Mouse (Mus musculus): ENCODE measurements at regions not wholly inside any gene's neighbourhood (a gene's known extent, or its start where the extent isn't known, plus 50 kb on each side); places are given as distances from the start of the nearest gene placed in this dataset.

- H3K27ac ChIP-seq: no peak overlapping the region
- H3K4me1 ChIP-seq: no peaks in the 10 kb centered on the region
- H3K9me3 ChIP-seq: no peaks in the 10 kb centered on the region
- 48% methylated on average over 4 of the region's 4 CpGs for WGBS
- ATAC-seq (ENCODE audit: low FRiP score, low read depth): no peak
- no peaks in the 10 kb centered on the region for H3K36me3 ChIP-seq
- no peak overlapping the region for H3K4me3 ChIP-seq
- no peak overlapping the region for H3K4me2 ChIP-seq (replicated peaks)
- no peak overlapping the region for H3K9ac ChIP-seq
- H3K27me3 ChIP-seq (replicated peaks): no peaks in the 10 kb centered on the region
Observed at GRCm38 (mm10) chr16:75291194-75291593, 294.7 kb downstream of the Lipi start.

GRCm38 (mm10) chr16:75287150-75287549 lies 298.7 kb downstream of the Lipi start:
- Histone ChIP-seq H3K27ac (no peak overlapping the region), H3K27me3 (replicated peaks) (no peaks in the 10 kb centered on the region), H3K4me3 (no peak overlapping the region), H3K4me1 (no peaks in the 10 kb centered on the region), H3K9ac (no peak overlapping the region), H3K36me3 (no peaks in the 10 kb centered on the region), H3K9me3 (no peaks in the 10 kb centered on the region), H3K4me2 (replicated peaks) (no peak overlapping the region)
- 92% methylated on average over 1 of the region's 1 CpGs for WGBS
- ATAC-seq (ENCODE audit: low FRiP score, low read depth): no peak

DNA sequence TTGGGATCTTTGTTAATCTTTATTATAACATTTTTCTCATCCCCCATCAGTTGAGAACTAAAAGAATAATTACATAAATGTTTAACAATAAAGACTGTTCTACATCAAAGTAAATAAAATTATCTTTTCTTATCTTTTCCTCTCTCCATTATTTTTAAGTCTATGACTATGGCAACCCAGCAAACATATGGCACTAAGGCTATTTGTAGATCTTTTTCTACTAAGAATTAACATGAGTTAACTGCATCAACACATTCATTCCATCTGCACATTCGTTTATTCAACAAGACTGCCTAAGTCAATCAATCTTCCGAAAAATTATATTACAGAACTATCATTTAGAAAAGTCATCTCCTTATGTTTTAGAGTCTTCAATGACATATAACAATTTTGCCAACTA lies 300.1 kb downstream of the Lipi start:
- H3K9me3 ChIP-seq: no peaks in the 10 kb centered on the region
- H3K27ac ChIP-seq: no peak overlapping the region
- H3K4me1 ChIP-seq: no peaks in the 10 kb centered on the region
- no peak overlapping the region for H3K9ac ChIP-seq
- 87% methylated on average over 2 of the region's 2 CpGs for WGBS
- no peak for ATAC-seq (ENCODE audit: low FRiP score, low read depth)
- H3K4me2 ChIP-seq (replicated peaks): no peak overlapping the region
- H3K4me3 ChIP-seq: no peak overlapping the region
- H3K27me3 ChIP-seq (replicated peaks): no peaks in the 10 kb centered on the region
- no peaks in the 10 kb centered on the region for H3K36me3 ChIP-seq

DNA sequence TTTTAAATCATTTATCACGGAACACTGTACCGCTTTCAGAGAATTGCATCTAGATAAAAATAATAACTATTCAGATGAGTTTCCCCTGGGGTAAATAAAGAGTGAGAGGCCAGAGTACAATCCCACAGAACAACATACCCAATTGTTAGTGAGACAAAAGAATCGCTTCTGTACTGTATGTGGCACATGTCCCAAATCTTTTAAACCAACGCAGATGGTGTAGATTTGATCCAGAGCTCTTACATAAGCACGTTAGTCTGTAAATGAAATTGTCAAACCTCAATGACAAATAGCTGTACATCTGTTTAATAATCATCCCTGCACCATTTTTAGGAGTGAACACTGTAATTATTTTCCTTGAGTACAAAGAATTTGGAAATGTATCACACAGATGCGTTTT lies 322.0 kb downstream of the Lipi start:
- Histone ChIP-seq H3K27me3 (replicated peaks) (no peaks in the 10 kb centered on the region), H3K9ac (no peak overlapping the region), H3K4me3 (no peak overlapping the region), H3K9me3 (no peaks in the 10 kb centered on the region), H3K27ac (no peak overlapping the region), H3K4me2 (replicated peaks) (no peak overlapping the region), H3K36me3 (no peaks in the 10 kb centered on the region), H3K4me1 (no peaks in the 10 kb centered on the region)
- 81% methylated on average over 6 of the region's 6 CpGs for WGBS
- ATAC-seq (ENCODE audit: low FRiP score, low read depth): no peak

DNA sequence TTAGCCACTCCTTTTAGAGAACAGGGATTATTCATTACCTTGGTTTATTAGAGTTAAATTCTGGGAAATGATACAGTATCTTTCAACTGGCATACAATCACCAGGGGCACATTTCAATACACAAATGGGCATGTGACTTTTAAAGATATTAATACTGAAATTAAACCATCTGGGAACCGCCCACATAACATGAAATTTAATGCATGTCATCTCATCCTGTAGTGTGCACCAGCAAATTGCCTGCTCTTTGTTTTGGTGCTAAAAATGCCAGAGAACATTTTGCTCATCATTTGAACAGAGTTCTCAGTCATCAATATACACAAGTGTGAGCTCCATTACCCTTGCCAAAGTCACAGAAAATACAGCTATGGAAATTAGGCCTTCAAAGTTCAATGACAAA lies 330.9 kb downstream of the Lipi start:
- ATAC-seq (ENCODE audit: low FRiP score, low read depth): no peak
- Histone ChIP-seq H3K36me3 (no peaks in the 10 kb centered on the region), H3K9ac (no peak overlapping the region), H3K4me2 (replicated peaks) (no peak overlapping the region), H3K4me1 (no peaks in the 10 kb centered on the region), H3K27ac (no peak overlapping the region), H3K27me3 (replicated peaks) (no peaks in the 10 kb centered on the region), H3K4me3 (no peak overlapping the region), H3K9me3 (no peaks in the 10 kb centered on the region)
- 88% methylated on average over 1 of the region's 1 CpGs for WGBS

DNA sequence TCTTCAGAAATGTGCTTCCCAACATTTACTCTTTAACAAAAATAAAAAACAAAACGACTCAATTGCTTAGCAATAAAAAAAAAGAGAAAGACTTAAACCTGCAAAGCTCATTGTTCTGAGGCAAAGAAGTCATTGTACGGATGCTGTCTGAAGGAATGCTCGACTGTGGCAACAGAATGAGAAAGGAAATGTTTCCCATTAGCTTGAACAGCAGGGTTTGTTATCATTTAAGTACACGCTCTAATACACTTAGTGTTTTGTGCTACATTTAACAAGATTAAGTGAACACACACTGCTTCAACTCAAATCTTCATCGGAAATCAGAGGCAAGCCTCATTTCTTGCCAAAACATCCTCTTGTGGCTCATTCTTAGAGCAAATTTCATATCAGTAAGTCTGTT lies 336.7 kb downstream of the Lipi start:
- H3K4me2 ChIP-seq (replicated peaks): no peak overlapping the region
- H3K9me3 ChIP-seq: no peaks in the 10 kb centered on the region
- no peaks in the 10 kb centered on the region for H3K36me3 ChIP-seq
- ATAC-seq (ENCODE audit: low FRiP score, low read depth): no peak
- no peak overlapping the region for H3K9ac ChIP-seq
- 26% methylated on average over 5 of the region's 5 CpGs for WGBS
- no peak overlapping the region for H3K4me3 ChIP-seq
- no peaks in the 10 kb centered on the region for H3K27me3 ChIP-seq (replicated peaks)
- H3K27ac ChIP-seq: no peak overlapping the region
- no peaks in the 10 kb centered on the region for H3K4me1 ChIP-seq

- Histone ChIP-seq H3K9ac (no peak overlapping the region), H3K4me3 (no peak overlapping the region), H3K4me1 (no peaks in the 10 kb centered on the region), H3K9me3 (no peaks in the 10 kb centered on the region), H3K36me3 (no peaks in the 10 kb centered on the region), H3K27me3 (replicated peaks) (no peaks in the 10 kb centered on the region), H3K27ac (no peak overlapping the region), H3K4me2 (replicated peaks) (no peak overlapping the region)
- ATAC-seq (ENCODE audit: low FRiP score, low read depth): no peak
- WGBS: 83% methylated on average over 2 of the region's 2 CpGs
Observed at GRCm38 (mm10) chr16:75240383-75240782, 345.5 kb downstream of the Lipi start.

DNA sequence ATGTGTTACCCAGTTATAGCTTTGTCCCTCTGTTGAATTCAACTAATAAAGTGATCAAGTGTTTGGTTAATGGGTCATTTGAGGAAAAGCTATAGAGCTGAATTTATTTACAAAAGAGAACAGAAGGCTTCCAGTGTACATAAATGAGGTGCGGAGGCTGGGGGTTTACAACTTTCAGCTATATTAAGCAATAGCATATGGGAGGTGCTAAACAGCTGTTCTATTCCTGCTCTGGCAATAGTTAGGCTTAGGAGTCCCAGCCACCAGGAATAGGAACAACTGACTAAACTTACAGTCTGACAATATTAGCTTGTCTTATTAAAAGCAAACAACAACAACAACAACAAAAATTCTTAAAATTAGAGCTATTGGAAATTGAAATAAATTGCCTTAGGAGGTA lies 353.7 kb downstream of the Lipi start:
- H3K4me1 ChIP-seq: no peaks in the 10 kb centered on the region
- 79% methylated on average over 1 of the region's 1 CpGs for WGBS
- no peaks in the 10 kb centered on the region for H3K9me3 ChIP-seq
- no peaks in the 10 kb centered on the region for H3K36me3 ChIP-seq
- no peaks in the 10 kb centered on the region for H3K27me3 ChIP-seq (replicated peaks)
- H3K4me2 ChIP-seq (replicated peaks): no peak overlapping the region
- H3K9ac ChIP-seq: no peak overlapping the region
- H3K27ac ChIP-seq: no peak overlapping the region
- no peak overlapping the region for H3K4me3 ChIP-seq
- no peak for ATAC-seq (ENCODE audit: low FRiP score, low read depth)

DNA sequence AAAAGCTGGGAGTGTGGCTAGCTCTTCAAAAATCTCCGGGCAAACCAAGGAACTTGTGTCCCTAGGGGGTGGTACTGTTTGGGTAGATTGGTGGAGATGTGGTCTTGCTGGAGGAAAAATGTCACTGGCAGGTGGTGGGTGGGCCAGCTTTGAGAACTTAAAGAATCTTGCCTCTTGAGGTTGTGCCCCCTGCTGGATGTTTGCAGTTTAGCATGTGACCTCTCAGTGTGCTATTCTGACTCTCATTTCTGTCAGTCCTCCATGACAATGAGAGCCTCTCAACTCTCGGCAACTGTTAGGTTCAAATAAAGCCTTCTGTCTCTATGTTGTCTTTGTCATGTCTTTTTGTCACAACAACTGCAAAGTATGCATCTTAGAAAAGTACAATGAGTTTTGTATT lies 392.5 kb downstream of the Lipi start:
- Histone ChIP-seq H3K36me3 (no peaks in the 10 kb centered on the region), H3K9ac (no peak overlapping the region), H3K4me2 (replicated peaks) (no peak overlapping the region), H3K27ac (no peak overlapping the region), H3K4me3 (no peak overlapping the region), H3K9me3 (no peaks in the 10 kb centered on the region), H3K27me3 (replicated peaks) (no peaks in the 10 kb centered on the region), H3K4me1 (no peaks in the 10 kb centered on the region)
- ATAC-seq (ENCODE audit: low FRiP score, low read depth): no peak
- 74% methylated on average over 2 of the region's 2 CpGs for WGBS

- WGBS: 90% methylated on average over 6 of the region's 6 CpGs
Observed at GRCm38 (mm10) chr16:75190316-75190715, 395.5 kb downstream of the Lipi start.

DNA sequence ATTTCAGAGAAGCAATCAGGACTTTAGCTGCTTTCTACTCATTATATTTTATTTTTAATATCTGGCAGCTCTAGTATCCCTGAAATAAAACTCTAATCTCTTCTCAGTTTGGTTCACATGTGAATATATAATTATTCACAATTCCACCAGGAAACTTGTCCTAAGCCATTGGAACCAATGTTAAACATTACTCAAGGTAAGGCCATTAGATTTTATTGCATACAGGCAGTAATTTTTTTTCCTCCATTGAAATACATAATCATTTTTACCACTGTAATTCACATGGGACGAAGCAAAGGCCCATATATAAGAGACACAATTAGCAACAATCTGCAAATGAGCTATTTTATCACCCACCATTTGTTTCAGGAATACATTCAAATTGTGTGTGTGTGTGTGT lies 419.8 kb downstream of the Lipi start:
- Histone ChIP-seq H3K27me3 (replicated peaks) (no peaks in the 10 kb centered on the region), H3K9ac (no peak overlapping the region), H3K9me3 (no peaks in the 10 kb centered on the region), H3K4me2 (replicated peaks) (no peak overlapping the region), H3K4me3 (no peak overlapping the region), H3K4me1 (no peaks in the 10 kb centered on the region), H3K27ac (no peak overlapping the region), H3K36me3 (no peaks in the 10 kb centered on the region)
- no peak for ATAC-seq (ENCODE audit: low FRiP score, low read depth)
- WGBS: 84% methylated on average over 1 of the region's 1 CpGs

More at GRCm38 (mm10) chr16:75190316-75190715, 395.5 kb downstream of the Lipi start:
- H3K9me3 ChIP-seq: no peaks in the 10 kb centered on the region
- no peak overlapping the region for H3K4me2 ChIP-seq (replicated peaks)
- no peaks in the 10 kb centered on the region for H3K4me1 ChIP-seq
- no peak overlapping the region for H3K9ac ChIP-seq
- no peak overlapping the region for H3K27ac ChIP-seq
- no peak overlapping the region for H3K4me3 ChIP-seq
- no peaks in the 10 kb centered on the region for H3K27me3 ChIP-seq (replicated peaks)
- no peak for ATAC-seq (ENCODE audit: low FRiP score, low read depth)
- no peaks in the 10 kb centered on the region for H3K36me3 ChIP-seq

DNA sequence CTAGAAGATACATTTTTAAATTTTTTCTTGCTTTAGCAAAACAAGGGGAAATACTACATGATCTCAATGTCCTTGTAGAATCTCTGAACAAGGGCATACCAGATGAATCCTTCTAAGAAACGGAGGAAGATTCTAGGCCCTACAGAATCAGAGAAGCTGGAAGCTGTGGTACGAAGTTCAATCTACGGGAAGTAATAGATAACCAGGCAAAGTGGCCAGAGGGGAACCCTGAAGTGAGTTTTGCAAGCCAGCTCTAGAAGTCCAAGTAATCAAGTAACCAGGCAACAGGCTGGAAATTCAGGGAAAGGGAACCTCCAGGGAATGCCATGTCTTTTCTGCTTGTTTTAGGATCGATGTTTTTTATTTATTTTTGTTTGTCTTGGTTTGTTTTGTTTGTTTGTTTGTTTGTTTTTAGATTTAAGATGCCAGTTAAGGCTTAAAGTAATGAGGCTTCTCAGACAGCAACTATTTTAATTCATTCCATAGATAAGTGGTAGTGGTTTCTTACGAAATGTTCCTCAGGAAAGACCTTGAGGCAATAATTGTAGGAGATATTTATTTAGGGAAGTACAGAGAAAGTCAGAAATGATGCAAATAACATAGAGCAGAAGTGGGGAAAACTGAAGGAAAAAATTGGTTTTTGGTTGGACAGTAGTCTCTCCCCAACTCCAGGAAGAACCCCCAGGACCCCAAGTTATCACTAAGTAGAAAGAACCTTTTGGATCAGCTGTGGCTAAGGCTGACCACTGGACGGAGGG lies 420.7 kb downstream of the Lipi start:
- Histone ChIP-seq H3K4me2 (replicated peaks) (no peak overlapping the region), H3K36me3 (no peaks in the 10 kb centered on the region), H3K27ac (no peak overlapping the region), H3K9ac (no peak overlapping the region), H3K27me3 (replicated peaks) (no peaks in the 10 kb centered on the region), H3K4me1 (no peaks in the 10 kb centered on the region), H3K4me3 (no peak overlapping the region), H3K9me3 (no peaks in the 10 kb centered on the region)
- ATAC-seq (ENCODE audit: low FRiP score, low read depth): no peak
- 82% methylated on average over 6 of the region's 6 CpGs for WGBS

- Histone ChIP-seq H3K4me3 (no peak overlapping the region), H3K27ac (no peak overlapping the region), H3K9ac (no peak overlapping the region), H3K4me1 (no peaks in the 10 kb centered on the region), H3K27me3 (replicated peaks) (no peaks in the 10 kb centered on the region), H3K36me3 (no peaks in the 10 kb centered on the region), H3K4me2 (replicated peaks) (no peak overlapping the region), H3K9me3 (no peaks in the 10 kb centered on the region)
- 93% methylated on average over 2 of the region's 2 CpGs for WGBS
- ATAC-seq (ENCODE audit: low FRiP score, low read depth): no peak
Observed at GRCm38 (mm10) chr16:75159740-75160139, 426.1 kb downstream of the Lipi start.
